Mouse (Mus musculus) urinary bladder, postnatal 36 days (tissue): Measurements from ENCODE around the gene Camta1.

Source experiments
- DNase-seq, 2 experiments: peaks; one replicate each; pipeline ENCODE4 v3.0.0; 2022; ENCODE audit warnings: low spot score in 2 of 2, mixed read lengths in 1 of 2

Gene Camta1

GRCm38 (mm10) chr4:151684596-151684995, 177.1 kb downstream of the Camta1 start:
- DNase-seq, result no peak

GRCm38 (mm10) chr4:151682831-151683488, 178.7 kb downstream of the Camta1 start:
- DNase-seq, result no peak

GRCm38 (mm10) chr4:151672452-151672851, 189.2 kb downstream of the Camta1 start:
- no peak for DNase-seq

DNA sequence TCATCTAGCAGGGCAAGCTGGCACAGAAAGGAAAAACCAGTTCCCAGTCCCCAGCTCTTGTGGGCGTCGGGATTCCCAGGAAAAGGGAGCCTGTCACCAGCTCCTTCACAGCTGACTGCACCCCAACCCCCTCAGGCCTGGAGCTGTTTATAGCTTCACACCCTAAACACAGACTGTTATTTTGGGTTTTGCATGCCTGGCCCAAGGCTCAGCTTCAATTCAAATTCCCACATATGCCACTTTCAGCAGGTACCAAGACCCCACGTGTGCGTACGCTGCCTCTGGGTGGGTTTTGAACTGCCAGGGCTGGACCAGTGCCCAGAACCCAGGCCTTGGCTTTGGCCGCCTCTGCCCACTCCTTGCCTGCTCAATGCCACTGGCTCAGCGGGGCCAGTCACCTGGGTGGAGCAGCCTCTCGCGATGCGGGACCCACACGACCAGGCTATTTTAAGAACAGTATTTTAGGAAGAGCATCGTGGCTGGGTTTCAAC, 195.2 kb downstream of the Camta1 start:
- no peak for DNase-seq

- DNase-seq, result no peak
Observed at GRCm38 (mm10) chr4:151661486-151661885, 200.2 kb downstream of the Camta1 start.

DNA sequence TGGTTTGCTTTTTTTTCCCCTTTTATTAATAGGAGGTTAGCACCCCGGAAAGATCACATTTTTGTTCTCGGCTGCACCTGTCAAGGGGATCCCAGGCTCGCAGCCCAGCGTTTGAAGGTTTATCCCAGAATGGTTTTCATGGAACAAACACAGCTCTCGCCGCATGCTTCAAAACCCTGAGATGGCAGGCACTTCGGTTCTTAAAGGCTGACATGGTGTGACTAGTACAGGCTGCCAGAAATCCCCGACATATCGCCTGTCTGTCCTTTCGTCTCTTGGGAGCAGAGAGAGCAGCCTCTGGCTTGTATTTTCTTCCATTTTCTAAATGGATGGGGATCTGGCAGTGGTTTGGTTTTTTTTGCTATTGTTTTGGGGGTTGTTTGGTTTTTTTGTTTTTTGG, 205.2 kb downstream of the Camta1 start:
- no peak for DNase-seq

DNA sequence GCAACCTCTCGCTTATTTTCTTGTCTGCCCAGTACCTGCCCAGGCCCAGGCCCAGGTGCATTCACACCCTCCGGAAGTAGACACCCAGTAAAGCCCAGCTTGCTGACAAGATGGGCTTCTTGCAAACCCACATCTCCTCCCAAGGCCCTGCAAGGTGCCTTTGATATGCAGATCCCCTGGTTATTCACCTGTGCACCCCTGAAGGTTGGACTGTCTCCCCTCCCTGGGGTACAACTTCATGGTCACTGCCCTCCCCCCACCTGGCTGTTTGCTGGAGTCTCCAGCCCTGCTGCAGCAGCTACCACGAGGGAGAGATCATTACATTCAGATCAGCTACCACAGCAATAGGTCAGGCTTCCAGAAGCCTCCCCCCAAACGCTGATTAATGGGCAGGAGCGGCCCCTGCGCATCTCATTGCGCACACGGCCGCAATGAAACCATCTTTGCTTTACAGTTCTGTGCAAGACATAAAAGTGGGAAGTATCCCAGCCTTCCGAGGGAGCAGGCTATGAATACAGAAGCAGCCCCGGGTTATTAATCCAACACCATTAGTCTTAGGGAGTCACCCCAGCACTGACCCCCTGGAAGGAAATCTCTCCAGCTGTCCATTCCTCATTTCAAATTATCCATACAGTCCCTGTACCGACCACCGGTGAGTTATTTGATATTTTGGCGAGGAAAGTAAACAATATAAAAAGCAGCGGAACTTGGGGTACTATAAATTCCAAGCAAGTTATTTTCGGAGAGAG, 205.9 kb downstream of the Camta1 start:
- no peak for DNase-seq

DNA sequence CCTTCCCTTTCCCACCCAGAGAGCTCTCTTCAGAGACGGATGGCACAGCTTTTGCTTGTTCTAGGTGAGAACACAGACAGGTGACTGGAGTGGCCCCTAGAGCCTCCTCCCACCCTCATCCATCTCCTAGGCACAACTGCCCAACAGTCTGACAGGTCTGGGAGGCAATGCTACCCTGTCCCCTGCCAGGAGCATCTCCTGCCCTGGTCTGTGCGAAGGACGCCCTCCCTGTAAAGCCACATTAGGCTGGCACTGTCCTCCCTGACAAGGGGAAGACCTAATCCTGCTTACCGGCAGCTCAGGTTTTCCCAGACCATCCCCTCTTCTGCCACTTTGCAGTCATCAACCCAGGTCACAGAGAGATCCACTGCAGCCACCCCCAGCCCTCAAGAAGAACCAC, 206.4 kb downstream of the Camta1 start:
- DNase-seq, result no peak

DNA sequence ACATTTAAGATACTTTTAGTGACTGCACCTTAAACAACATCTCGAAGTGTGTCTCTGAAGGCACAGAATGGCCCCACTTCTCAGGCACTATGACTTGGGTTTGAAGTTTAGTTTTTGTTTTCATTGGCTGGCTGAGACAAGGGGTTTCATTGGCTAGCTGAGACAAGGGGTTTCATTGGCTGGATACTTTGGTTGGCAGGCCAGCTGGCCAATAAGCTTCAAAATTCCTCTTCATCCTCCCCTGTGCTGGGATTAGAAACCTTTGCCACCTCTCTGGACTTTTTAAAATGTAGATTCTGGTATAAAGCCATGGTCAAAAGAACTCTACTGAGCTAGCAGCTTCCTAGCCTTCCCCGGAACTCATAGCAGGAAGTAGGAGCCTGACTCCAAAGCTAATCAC, 219.3 kb downstream of the Camta1 start:
- DNase-seq, result no peak

GRCm38 (mm10) chr4:151640971-151641370, 220.7 kb downstream of the Camta1 start:
- DNase-seq, result no peak

DNA sequence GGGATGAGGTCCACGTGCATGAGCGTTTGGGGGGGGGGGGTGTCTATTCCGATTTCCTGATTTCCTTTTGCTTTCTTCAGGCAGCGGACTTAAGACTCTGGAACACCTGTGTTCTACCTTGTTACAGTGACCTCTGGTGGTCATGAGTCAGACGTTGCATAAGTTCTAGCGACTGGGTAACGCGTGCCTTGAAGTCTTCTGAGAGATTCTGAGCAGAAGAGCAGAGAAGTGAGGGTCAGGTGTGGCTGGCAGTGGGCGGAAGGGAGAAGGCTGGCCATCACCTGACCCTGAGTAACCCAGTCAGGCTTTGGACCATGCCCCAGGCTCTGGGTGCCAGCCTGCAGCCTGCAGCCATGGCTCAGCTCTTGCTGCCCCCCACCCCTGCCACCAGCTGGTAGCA, 222.7 kb downstream of the Camta1 start:
- peak in 1 of 2 experiments; percentile 8 for DNase-seq

DNA sequence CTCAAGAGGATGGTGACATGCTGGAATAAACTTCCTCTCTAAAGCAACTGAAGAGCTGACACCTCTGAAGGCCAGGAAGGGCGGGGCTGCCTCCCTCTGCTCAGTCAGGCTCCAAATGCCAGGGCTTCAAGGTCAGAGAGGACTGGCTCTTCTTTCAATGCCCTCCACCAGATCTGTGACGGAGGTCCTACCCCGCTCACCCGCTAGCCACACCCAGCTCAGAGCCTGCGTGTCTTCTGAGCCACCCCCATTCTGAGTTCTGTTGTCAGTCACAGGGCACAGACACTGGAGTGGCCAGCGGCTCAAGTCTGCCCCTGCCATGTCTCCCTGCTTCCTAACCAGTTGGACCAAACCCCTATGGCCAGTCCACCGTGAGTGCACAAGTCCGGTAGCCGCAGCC, 224.3 kb downstream of the Camta1 start:
- no peak for DNase-seq

DNA sequence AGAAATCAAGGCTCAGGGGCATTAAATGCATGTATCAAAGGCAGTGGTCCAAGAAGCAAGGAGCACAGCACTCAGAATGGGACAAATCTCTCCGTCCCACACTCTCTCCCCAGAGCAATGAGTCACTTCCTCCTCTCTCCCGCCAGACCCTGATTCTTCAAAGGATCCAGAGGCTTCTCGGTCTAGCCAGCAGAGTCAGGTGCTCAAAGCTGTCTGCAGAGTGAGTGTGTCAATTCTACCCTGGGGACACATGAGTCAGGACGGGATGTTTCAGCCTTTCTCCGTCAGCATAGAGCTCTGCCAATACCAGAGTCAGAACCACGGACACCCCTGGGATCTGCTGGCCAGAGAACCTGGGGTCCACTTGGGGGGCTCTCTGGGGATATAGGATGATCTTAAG, 226.9 kb downstream of the Camta1 start:
- no peak for DNase-seq

- DNase-seq, result no peak
Observed at GRCm38 (mm10) chr4:151633795-151634194, 227.9 kb downstream of the Camta1 start.

- no peak for DNase-seq
Observed at GRCm38 (mm10) chr4:151632321-151632720, 229.4 kb downstream of the Camta1 start.

GRCm38 (mm10) chr4:151630664-151631063, 231.0 kb downstream of the Camta1 start:
- no peak for DNase-seq

GRCm38 (mm10) chr4:151630231-151630630, 231.4 kb downstream of the Camta1 start:
- DNase-seq, result no peak

- DNase-seq, result no peak
Observed at GRCm38 (mm10) chr4:151619541-151620016, 242.1 kb downstream of the Camta1 start.

DNA sequence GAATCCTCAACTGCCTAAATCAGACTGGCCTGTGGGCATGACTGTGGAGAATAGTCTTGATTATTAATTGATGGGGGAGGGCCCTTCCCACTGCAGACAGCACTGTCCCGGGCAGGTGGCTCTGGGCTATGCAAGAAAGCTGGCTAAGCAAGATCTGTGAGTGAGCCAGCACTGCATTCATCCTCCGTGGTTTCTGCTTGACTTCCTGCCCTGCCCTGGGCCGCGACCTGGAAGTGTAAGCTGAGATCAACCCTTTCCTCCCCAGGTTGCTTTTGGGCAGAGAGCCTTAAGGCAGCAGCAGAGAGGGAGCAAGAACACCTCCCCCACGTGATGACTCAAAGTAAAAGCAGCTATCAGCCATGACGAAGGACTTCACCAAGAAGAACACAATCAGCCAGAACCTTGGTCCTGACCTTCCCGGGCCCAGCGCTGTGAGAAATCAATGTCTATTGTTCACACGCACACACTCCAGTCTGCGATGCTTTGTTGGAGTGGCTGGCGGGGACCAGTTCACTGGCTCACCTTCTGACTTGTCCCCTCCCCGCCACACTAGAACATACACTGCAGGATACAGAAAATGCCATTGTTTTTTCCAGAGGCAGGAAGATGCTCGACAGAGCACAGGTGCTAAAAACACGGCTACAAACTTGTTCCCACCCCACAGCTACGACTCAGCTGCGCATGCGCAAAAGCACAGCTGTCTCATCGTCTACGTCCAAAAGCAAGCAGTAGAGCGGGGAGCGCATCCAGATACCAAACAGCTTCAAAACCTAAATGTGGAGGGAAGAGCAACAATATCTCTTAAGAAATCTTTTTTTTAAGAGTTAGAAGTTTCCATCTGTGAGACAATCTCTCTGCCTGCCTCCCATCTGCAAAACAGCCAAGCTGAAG, 243.0 kb downstream of the Camta1 start:
- no peak for DNase-seq

DNA sequence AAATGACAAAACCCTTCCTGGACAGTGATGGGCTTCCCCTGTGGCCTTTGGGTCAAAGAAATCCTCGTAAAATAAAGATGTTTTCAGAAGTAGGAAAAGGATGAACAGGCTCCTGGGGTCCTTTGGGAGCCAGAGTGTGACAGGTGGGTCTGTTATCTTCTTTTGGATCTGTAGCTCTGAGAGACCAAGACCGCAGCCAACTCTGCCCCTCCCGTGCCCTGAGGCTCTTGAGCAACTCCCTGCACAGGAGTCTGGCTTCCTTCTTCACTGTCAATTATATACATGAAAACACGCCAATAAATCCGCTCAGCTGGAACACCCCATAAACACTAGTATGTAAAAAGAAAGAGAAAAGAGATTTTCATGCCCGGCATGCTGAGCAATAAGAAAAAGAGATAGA, 250.1 kb downstream of the Camta1 start:
- DNase-seq, result no peak

GRCm38 (mm10) chr4:151610266-151610665, 251.4 kb downstream of the Camta1 start:
- DNase-seq, result peak in 1 of 2 experiments; percentile 10

GRCm38 (mm10) chr4:151604907-151605306, 256.8 kb downstream of the Camta1 start:
- peak; percentile 9 to 11 for DNase-seq
